Mouse (Mus musculus): ENCODE results near the gene Pstk. TPM values are rescaled to one million over a fixed set of nuclear protein-coding genes. Genes with fewer than 3 reads are reported as not detected.

Gene Pstk
- polyA plus RNA-seq, 1 experiment from 2014 or later: 76.8 TPM

GRCm38 (mm10) chr7:131424912-131425311, 54.0 kb downstream of the Pstk start:
- H3K36me3 ChIP-seq: peaks cover 25% of the 10 kb centered on the region
- H3K27me3 ChIP-seq: no peaks in the 10 kb centered on the region
- no peaks in the 10 kb centered on the region; the same call in 1 of the 2 replicates for H3K9me3 ChIP-seq
- H3K4me2 ChIP-seq (replicated peaks): no peak overlapping the region
- no peak for ATAC-seq (ENCODE audit: low FRiP score, low read depth)
- no peak overlapping the region for H3K27ac ChIP-seq
- 86% methylated on average over 2 of the region's 2 CpGs for WGBS
- no peaks in the 10 kb centered on the region; the same call in 1 of the 2 replicates for H3K4me1 ChIP-seq
- H3K9ac ChIP-seq: no peak overlapping the region
- no peak overlapping the region for H3K4me3 ChIP-seq

GRCm38 (mm10) chr7:131427331-131427730, 56.4 kb downstream of the Pstk start:
- Histone ChIP-seq H3K4me3 (no peak overlapping the region), H3K36me3 (peaks cover 42% of the 10 kb centered on the region), H3K4me1 (no peaks in the 10 kb centered on the region), H3K9me3 (no peaks in the 10 kb centered on the region; the same call in 1 of the 2 replicates), H3K27ac (no peak overlapping the region), H3K27me3 (no peaks in the 10 kb centered on the region), H3K4me2 (replicated peaks) (no peak overlapping the region), H3K9ac (no peak overlapping the region)
- 90% methylated on average over 5 of the region's 5 CpGs for WGBS
- no peak for ATAC-seq (ENCODE audit: low FRiP score, low read depth)

GRCm38 (mm10) chr7:131432244-131432643, 61.3 kb downstream of the Pstk start:
- ATAC-seq (ENCODE audit: low FRiP score, low read depth): no peak
- H3K4me3 ChIP-seq: no peak overlapping the region
- no peak overlapping the region for H3K4me2 ChIP-seq (replicated peaks)
- H3K27me3 ChIP-seq: no peaks in the 10 kb centered on the region
- peaks cover 36% of the 10 kb centered on the region for H3K36me3 ChIP-seq
- H3K4me1 ChIP-seq: no peaks in the 10 kb centered on the region
- WGBS: 17% methylated on average over 1 of the region's 1 CpGs
- H3K9me3 ChIP-seq: no peaks in the 10 kb centered on the region
- no peak overlapping the region for H3K27ac ChIP-seq
- no peak overlapping the region for H3K9ac ChIP-seq

- no peak overlapping the region for H3K27ac ChIP-seq
- H3K4me2 ChIP-seq (replicated peaks): no peak overlapping the region
- peaks cover 28% of the 10 kb centered on the region for H3K36me3 ChIP-seq
- WGBS: 88% methylated on average over 1 of the region's 1 CpGs
- H3K9me3 ChIP-seq: no peaks in the 10 kb centered on the region
- no peak overlapping the region for H3K9ac ChIP-seq
- ATAC-seq (ENCODE audit: low FRiP score, low read depth): no peak
- H3K4me3 ChIP-seq: no peak overlapping the region
- H3K4me1 ChIP-seq: no peaks in the 10 kb centered on the region
- no peaks in the 10 kb centered on the region for H3K27me3 ChIP-seq
These were observed 63.3 kb downstream of the Pstk start for GRCm38 (mm10) chr7:131434276-131434675.

- Histone ChIP-seq H3K4me3 (no peak overlapping the region), H3K9ac (no peak overlapping the region), H3K9me3 (no peaks in the 10 kb centered on the region), H3K4me1 (no peaks in the 10 kb centered on the region), H3K36me3 (peaks cover 22% of the 10 kb centered on the region), H3K4me2 (replicated peaks) (no peak overlapping the region), H3K27me3 (no peaks in the 10 kb centered on the region), H3K27ac (no peak overlapping the region)
- ATAC-seq (ENCODE audit: low FRiP score, low read depth): no peak
- 62% methylated on average over 3 of the region's 3 CpGs for WGBS
These were observed 66.1 kb downstream of the Pstk start for GRCm38 (mm10) chr7:131437051-131437450.

Other genes with a start within 250 kb of the Pstk start
- not detected in 2 replicates for gene 4933402N03Rik, start 224.8 kb upstream of the Pstk start, polyA plus RNA-seq (2015; fragmentation: Nextera tagmentation; extraction: Ambion mirVana)
- not detected in 2 replicates for gene 5430419D17Rik, start 196.7 kb upstream of the Pstk start, polyA plus RNA-seq (2015; fragmentation: Nextera tagmentation; extraction: Ambion mirVana)
- gene Cuzd1, start 48.8 kb upstream of the Pstk start, polyA plus RNA-seq (2015; fragmentation: Nextera tagmentation; extraction: Ambion mirVana): not detected in 2 replicates
- gene Fam24b, start 41.6 kb upstream of the Pstk start, polyA plus RNA-seq (2015; fragmentation: Nextera tagmentation; extraction: Ambion mirVana): not detected in 2 replicates
- not detected in 2 replicates for gene Fam24a, start 37.3 kb upstream of the Pstk start, polyA plus RNA-seq (2015; fragmentation: Nextera tagmentation; extraction: Ambion mirVana)
- 24.8 and 25.0 TPM in 2 replicates for gene 2310057M21Rik, start 8.4 kb upstream of the Pstk start, polyA plus RNA-seq (2015; fragmentation: Nextera tagmentation; extraction: Ambion mirVana)
- gene Ikzf5, start 39.4 kb downstream of the Pstk start, polyA plus RNA-seq (2015; fragmentation: Nextera tagmentation; extraction: Ambion mirVana): 14.8 and 15.0 TPM in 2 replicates
- 91.5 and 106 TPM in 2 replicates for gene Acadsb, start 39.5 kb downstream of the Pstk start, polyA plus RNA-seq (2015; fragmentation: Nextera tagmentation; extraction: Ambion mirVana)
- gene Hmx3, start 171.7 kb downstream of the Pstk start, polyA plus RNA-seq (2015; fragmentation: Nextera tagmentation; extraction: Ambion mirVana): not detected in 2 replicates
- not detected in 2 replicates for gene Hmx2, start 177.6 kb downstream of the Pstk start, polyA plus RNA-seq (2015; fragmentation: Nextera tagmentation; extraction: Ambion mirVana)
- 226 and 233 TPM in 2 replicates for gene Bub3, start 189.1 kb downstream of the Pstk start, polyA plus RNA-seq (2015; fragmentation: Nextera tagmentation; extraction: Ambion mirVana)

Measured in limb, embryonic 13.5 days (tissue).